Mouse (Mus musculus): ENCODE data around the gene Srprb. TPM values are rescaled to one million over a fixed set of nuclear protein-coding genes. Genes with fewer than 3 reads are reported as not detected.

Gene Srprb
- polyA plus RNA-seq, 1 experiment from 2014 or later: 55.8 TPM

- Histone ChIP-seq H3K4me1 (ENCODE audit: control insufficient read depth, insufficient read depth, low read length) (no peaks in the 10 kb centered on the region), H3K4me3 (ENCODE audit: low read depth, low read length) (no peak overlapping the region), H3K9ac (ENCODE audit: low read length) (no peak overlapping the region), H3K27ac (ENCODE audit: low read depth, low read length) (no peak overlapping the region), H3K36me3 (ENCODE audit: control insufficient read depth, insufficient read depth, low read length) (no peaks in the 10 kb centered on the region), H3K9me3 (replicated peaks; ENCODE audit: control insufficient read depth, low read length) (no peaks in the 10 kb centered on the region), H3K4me2 (ENCODE audit: low read length) (no peak overlapping the region), H3K27me3 (replicated peaks; ENCODE audit: control insufficient read depth, insufficient read depth, low read length) (no peaks in the 10 kb centered on the region)
- ATAC-seq (no peak), DNase-seq (ENCODE audit: low spot score) (no peak)
- WGBS: 91% methylated on average over 6 of the region's 6 CpGs
Observed at GRCm38 (mm10) chr9:103214281-103214680, 12.3 kb upstream of the Srprb start.

GRCm38 (mm10) chr9:103213631-103214030 lies 11.7 kb upstream of the Srprb start:
- DNase-seq (ENCODE audit: low spot score) (peak; percentile 10), ATAC-seq (no peak)
- Histone ChIP-seq H3K27ac (ENCODE audit: low read depth, low read length) (no peak overlapping the region), H3K4me3 (ENCODE audit: low read depth, low read length) (no peak overlapping the region), H3K4me1 (ENCODE audit: control insufficient read depth, insufficient read depth, low read length) (no peaks in the 10 kb centered on the region), H3K4me2 (ENCODE audit: low read length) (no peak overlapping the region), H3K36me3 (ENCODE audit: control insufficient read depth, insufficient read depth, low read length) (no peaks in the 10 kb centered on the region), H3K9ac (ENCODE audit: low read length) (no peak overlapping the region), H3K9me3 (replicated peaks; ENCODE audit: control insufficient read depth, low read length) (no peaks in the 10 kb centered on the region), H3K27me3 (replicated peaks; ENCODE audit: control insufficient read depth, insufficient read depth, low read length) (no peaks in the 10 kb centered on the region)
- 45% methylated on average over 2 of the region's 2 CpGs for whole genome bisulfite sequencing

GRCm38 (mm10) chr9:103212654-103213420 lies 10.9 kb upstream of the Srprb start:
- no peak for ATAC-seq
- no peaks in the 10 kb centered on the region for H3K36me3 ChIP-seq (ENCODE audit: control insufficient read depth, insufficient read depth, low read length)
- DNase-seq (ENCODE audit: low spot score): peak; percentile 45
- no peaks in the 10 kb centered on the region for H3K9me3 ChIP-seq (replicated peaks; ENCODE audit: control insufficient read depth, low read length)
- no peaks in the 10 kb centered on the region for H3K4me1 ChIP-seq (ENCODE audit: control insufficient read depth, insufficient read depth, low read length)
- no peaks in the 10 kb centered on the region for H3K27me3 ChIP-seq (replicated peaks; ENCODE audit: control insufficient read depth, insufficient read depth, low read length)
- no peak overlapping the region for H3K9ac ChIP-seq (ENCODE audit: low read length)
- H3K4me3 ChIP-seq (ENCODE audit: low read depth, low read length): no peak overlapping the region
- 81% methylated on average over 28 of the region's 28 CpGs for WGBS
- no peak overlapping the region for H3K27ac ChIP-seq (ENCODE audit: low read depth, low read length)
- no peak overlapping the region for H3K4me2 ChIP-seq (ENCODE audit: low read length)

- Histone ChIP-seq H3K27me3 (replicated peaks; ENCODE audit: control insufficient read depth, insufficient read depth, low read length) (no peaks in the 10 kb centered on the region), H3K4me1 (ENCODE audit: control insufficient read depth, insufficient read depth, low read length) (no peaks in the 10 kb centered on the region), H3K9ac (ENCODE audit: low read length) (no peak overlapping the region), H3K27ac (ENCODE audit: low read depth, low read length) (no peak overlapping the region), H3K36me3 (ENCODE audit: control insufficient read depth, insufficient read depth, low read length) (no peaks in the 10 kb centered on the region), H3K4me3 (ENCODE audit: low read depth, low read length) (no peak overlapping the region), H3K4me2 (ENCODE audit: low read length) (no peak overlapping the region), H3K9me3 (replicated peaks; ENCODE audit: control insufficient read depth, low read length) (no peaks in the 10 kb centered on the region)
- ATAC-seq: no peak
- peak; percentile 14 for DNase-seq (ENCODE audit: low spot score)
- 38% methylated on average over 6 of the region's 6 CpGs for WGBS
Observed at GRCm38 (mm10) chr9:103208802-103209423, 7.0 kb upstream of the Srprb start.

GRCm38 (mm10) chr9:103207846-103208245 lies 5.9 kb upstream of the Srprb start:
- Histone ChIP-seq H3K4me3 (ENCODE audit: low read depth, low read length) (peak overlapping the region; percentile 10; the same call in 1 of the 2 replicates), H3K9me3 (replicated peaks; ENCODE audit: control insufficient read depth, low read length) (no peaks in the 10 kb centered on the region), H3K27me3 (replicated peaks; ENCODE audit: control insufficient read depth, insufficient read depth, low read length) (no peaks in the 10 kb centered on the region), H3K27ac (ENCODE audit: low read depth, low read length) (no peak overlapping the region), H3K4me2 (ENCODE audit: low read length) (peak overlapping the region; percentile 45), H3K36me3 (ENCODE audit: control insufficient read depth, insufficient read depth, low read length) (no peaks in the 10 kb centered on the region), H3K4me1 (ENCODE audit: control insufficient read depth, insufficient read depth, low read length) (no peaks in the 10 kb centered on the region), H3K9ac (ENCODE audit: low read length) (no peak overlapping the region)
- WGBS: 10% methylated on average over 16 of the region's 16 CpGs
- ATAC-seq (peak; percentile 91), DNase-seq (ENCODE audit: low spot score) (peak; percentile 82)

- Histone ChIP-seq H3K4me1 (ENCODE audit: control insufficient read depth, insufficient read depth, low read length) (peaks cover 3% of the 10 kb centered on the region; the same call in 1 of the 2 replicates), H3K9me3 (replicated peaks; ENCODE audit: control insufficient read depth, low read length) (no peaks in the 10 kb centered on the region), H3K4me2 (ENCODE audit: low read length) (no peak overlapping the region), H3K9ac (ENCODE audit: low read length) (no peak overlapping the region), H3K4me3 (ENCODE audit: low read depth, low read length) (no peak overlapping the region), H3K36me3 (ENCODE audit: control insufficient read depth, insufficient read depth, low read length) (no peaks in the 10 kb centered on the region), H3K27me3 (replicated peaks; ENCODE audit: control insufficient read depth, insufficient read depth, low read length) (no peaks in the 10 kb centered on the region), H3K27ac (ENCODE audit: low read depth, low read length) (no peak overlapping the region)
- ATAC-seq (no peak), DNase-seq (ENCODE audit: low spot score) (no peak)
- WGBS: 93% methylated on average over 5 of the region's 5 CpGs
Observed at GRCm38 (mm10) chr9:103205786-103206185, 3.8 kb upstream of the Srprb start.

- no peak overlapping the region for H3K4me2 ChIP-seq (ENCODE audit: low read length)
- H3K4me3 ChIP-seq (ENCODE audit: low read depth, low read length): no peak overlapping the region
- no peak overlapping the region for H3K27ac ChIP-seq (ENCODE audit: low read depth, low read length)
- 93% methylated on average over 4 of the region's 4 CpGs for WGBS
- H3K9ac ChIP-seq (ENCODE audit: low read length): no peak overlapping the region
- H3K27me3 ChIP-seq (replicated peaks; ENCODE audit: control insufficient read depth, insufficient read depth, low read length): no peaks in the 10 kb centered on the region
- H3K4me1 ChIP-seq (ENCODE audit: control insufficient read depth, insufficient read depth, low read length): no peaks in the 10 kb centered on the region
- H3K36me3 ChIP-seq (ENCODE audit: control insufficient read depth, insufficient read depth, low read length): peaks cover 56% of the 10 kb centered on the region
- DNase-seq (ENCODE audit: low spot score) (no peak), ATAC-seq (no peak)
- H3K9me3 ChIP-seq (replicated peaks; ENCODE audit: control insufficient read depth, low read length): no peaks in the 10 kb centered on the region
Observed at GRCm38 (mm10) chr9:103188416-103188815, 13.5 kb downstream of the Srprb start.

- 71% methylated on average over 9 of the region's 9 CpGs for WGBS
- Histone ChIP-seq H3K4me1 (ENCODE audit: control insufficient read depth, insufficient read depth, low read length) (no peaks in the 10 kb centered on the region), H3K9me3 (replicated peaks; ENCODE audit: control insufficient read depth, low read length) (no peaks in the 10 kb centered on the region), H3K4me3 (ENCODE audit: low read depth, low read length) (no peak overlapping the region), H3K4me2 (ENCODE audit: low read length) (no peak overlapping the region), H3K36me3 (ENCODE audit: control insufficient read depth, insufficient read depth, low read length) (peaks cover 55% of the 10 kb centered on the region), H3K27ac (ENCODE audit: low read depth, low read length) (no peak overlapping the region), H3K27me3 (replicated peaks; ENCODE audit: control insufficient read depth, insufficient read depth, low read length) (no peaks in the 10 kb centered on the region), H3K9ac (ENCODE audit: low read length) (no peak overlapping the region)
- DNase-seq (ENCODE audit: low spot score) (no peak), ATAC-seq (no peak)
Observed at GRCm38 (mm10) chr9:103186747-103187146, 15.2 kb downstream of the Srprb start.

GRCm38 (mm10) chr9:103185946-103186345 lies 16.0 kb downstream of the Srprb start:
- H3K36me3 ChIP-seq (ENCODE audit: control insufficient read depth, insufficient read depth, low read length): peaks cover 49% of the 10 kb centered on the region
- no peak overlapping the region for H3K9ac ChIP-seq (ENCODE audit: low read length)
- H3K4me2 ChIP-seq (ENCODE audit: low read length): no peak overlapping the region
- DNase-seq (ENCODE audit: low spot score): no peak
- H3K4me1 ChIP-seq (ENCODE audit: control insufficient read depth, insufficient read depth, low read length): no peaks in the 10 kb centered on the region
- H3K4me3 ChIP-seq (ENCODE audit: low read depth, low read length): no peak overlapping the region
- H3K9me3 ChIP-seq (replicated peaks; ENCODE audit: control insufficient read depth, low read length): no peaks in the 10 kb centered on the region
- no peaks in the 10 kb centered on the region for H3K27me3 ChIP-seq (replicated peaks; ENCODE audit: control insufficient read depth, insufficient read depth, low read length)
- no peak for ATAC-seq
- no peak overlapping the region for H3K27ac ChIP-seq (ENCODE audit: low read depth, low read length)
- WGBS: 90% methylated on average over 8 of the region's 8 CpGs

Data from forebrain, embryonic 14.5 days (tissue).